Mouse (Mus musculus) midbrain, embryonic 14.5 days (tissue): ENCODE measurements around the gene Sspo. TPM values are rescaled to one million over a fixed set of nuclear protein-coding genes. Genes with fewer than 3 reads are reported as not detected.

Experiments used
- ATAC-seq: fragments of 200-750 bp; cut with Nextera tagmentation; 2 replicates; pipeline ENCODE4 v1.8.0; 2017; ENCODE audit warnings: moderate number of reproducible peaks, moderate library complexity; ENCODE audit not compliant: low FRiP score, low TSS enrichment
- DNase-seq: peaks from one replicate; pipeline ENCODE4 v3.0.0-alpha.2; 2015
- H3K27ac ChIP-seq: fragments of 300-500 bp; sonication (generic); replicated peaks from 2 replicates; pipeline ENCODE4 v1.5.1; 2014; ENCODE audit warnings: mild to moderate bottlenecking, low read depth, low read length, moderate library complexity
- H3K27me3 ChIP-seq: fragments of 300-500 bp; sonication (generic); 2 replicates; pipeline ENCODE4 v1.6.1; 2014; ENCODE audit warnings: low read length, control low read depth, mixed read lengths; ENCODE audit not compliant: control insufficient read depth, insufficient read depth
- H3K36me3 ChIP-seq: fragments of 300-500 bp; sonication (generic); 2 replicates; pipeline ENCODE4 v1.6.1; 2014; ENCODE audit warnings: low read length, control low read depth; ENCODE audit not compliant: control insufficient read depth, insufficient read depth
- H3K4me1 ChIP-seq: fragments of 300-500 bp; sonication (generic); 2 replicates; pipeline ENCODE4 v1.6.1; 2014; ENCODE audit warnings: mild to moderate bottlenecking, antibody characterized with exemption, low read length, control low read depth; ENCODE audit not compliant: control insufficient read depth, insufficient read depth
- H3K4me2 ChIP-seq: fragments of 300-500 bp; sonication (generic); 2 replicates; pipeline ENCODE4 v1.6.1; 2014; ENCODE audit warnings: mild to moderate bottlenecking, low read length, moderate library complexity
- H3K4me3 ChIP-seq: fragments of 300-500 bp; sonication (generic); replicated peaks from 2 replicates; pipeline ENCODE4 v1.5.1; 2014; ENCODE audit warnings: low read depth, low read length
- H3K9ac ChIP-seq: fragments of 300-500 bp; sonication (generic); replicated peaks from 2 replicates; pipeline ENCODE4 v1.6.1; 2014; ENCODE audit warnings: mild to moderate bottlenecking, low read length, moderate library complexity
- H3K9me3 ChIP-seq: fragments of 300-500 bp; sonication (generic); 2 replicates; pipeline ENCODE4 v1.6.1; 2016; ENCODE audit warnings: low read length, control low read depth, mixed read lengths; ENCODE audit not compliant: control insufficient read depth
- WGBS: fragments of 180-500 bp; shearing (Covaris S2); extraction: QIAGEN DNeasy Blood & Tissue Kit; methylation state at CpG from one replicate; pipeline ENCODE4 v1.1.7; 2014; 5-methylcytosine and 5-hydroxymethylcytosine counted together
- polyA plus RNA-seq: library from polyadenylated mRNA; unstranded; fragments of >200 nt; fragmentation: Nextera tagmentation; extraction: Ambion mirVana; gene quantifications from 2 replicates; pipeline ENCODE4 v1.2.1, GENCODE M21; 2014

Sspo gene
- polyA plus RNA-seq, 1 experiment from 2014 or later: 0.49 TPM

GRCm38 (mm10) chr6:48452151-48452550 lies 4.1 kb downstream of the Sspo start:
- H3K4me3 ChIP-seq: no peak overlapping the region
- H3K36me3 ChIP-seq: no peaks in the 10 kb centered on the region
- H3K4me2 ChIP-seq: no peak overlapping the region
- H3K4me1 ChIP-seq: no peaks in the 10 kb centered on the region
- H3K9me3 ChIP-seq: no peaks in the 10 kb centered on the region
- DNase-seq: no peak
- ATAC-seq: no peak
- H3K27ac ChIP-seq: no peak overlapping the region
- 40% methylated on average over 1 of the region's 1 CpGs for WGBS
- H3K27me3 ChIP-seq: no peaks in the 10 kb centered on the region
- H3K9ac ChIP-seq: no peak overlapping the region

DNA sequence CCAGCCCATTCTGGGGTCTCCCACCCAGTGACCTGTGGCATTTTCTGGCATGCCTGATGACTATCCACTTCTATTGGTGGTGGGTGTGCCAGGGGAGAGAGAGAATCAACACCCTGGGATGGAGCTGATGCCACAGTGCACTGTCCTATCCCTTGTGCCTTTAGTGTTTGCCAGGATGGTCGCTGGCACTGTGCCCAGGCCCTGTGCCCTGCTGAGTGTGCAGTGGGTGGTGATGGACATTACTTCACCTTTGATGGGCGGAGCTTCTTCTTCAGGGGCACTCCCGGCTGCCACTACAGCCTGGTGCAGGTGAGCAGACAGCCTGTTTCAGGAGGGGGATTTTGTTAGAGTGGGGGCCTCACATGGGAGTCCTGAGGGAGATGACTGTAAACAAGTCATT lies 4.7 kb downstream of the Sspo start:
- ATAC-seq (no peak), DNase-seq (no peak)
- 67% methylated on average over 3 of the region's 3 CpGs for WGBS
- H3K4me1 ChIP-seq: no peaks in the 10 kb centered on the region
- H3K4me2 ChIP-seq: no peak overlapping the region
- H3K9me3 ChIP-seq: no peaks in the 10 kb centered on the region
- no peak overlapping the region for H3K9ac ChIP-seq
- no peak overlapping the region for H3K4me3 ChIP-seq
- no peaks in the 10 kb centered on the region for H3K36me3 ChIP-seq
- H3K27ac ChIP-seq: no peak overlapping the region
- no peaks in the 10 kb centered on the region for H3K27me3 ChIP-seq

GRCm38 (mm10) chr6:48464966-48465679 lies 17.1 kb downstream of the Sspo start:
- no peaks in the 10 kb centered on the region for H3K9me3 ChIP-seq
- no peak for ATAC-seq
- WGBS: 93% methylated on average over 13 of the region's 13 CpGs
- H3K4me3 ChIP-seq: no peak overlapping the region
- no peak overlapping the region for H3K27ac ChIP-seq
- no peaks in the 10 kb centered on the region for H3K27me3 ChIP-seq
- DNase-seq: no peak
- H3K36me3 ChIP-seq: no peaks in the 10 kb centered on the region
- no peak overlapping the region for H3K9ac ChIP-seq
- no peaks in the 10 kb centered on the region for H3K4me1 ChIP-seq
- H3K4me2 ChIP-seq: no peak overlapping the region

DNA sequence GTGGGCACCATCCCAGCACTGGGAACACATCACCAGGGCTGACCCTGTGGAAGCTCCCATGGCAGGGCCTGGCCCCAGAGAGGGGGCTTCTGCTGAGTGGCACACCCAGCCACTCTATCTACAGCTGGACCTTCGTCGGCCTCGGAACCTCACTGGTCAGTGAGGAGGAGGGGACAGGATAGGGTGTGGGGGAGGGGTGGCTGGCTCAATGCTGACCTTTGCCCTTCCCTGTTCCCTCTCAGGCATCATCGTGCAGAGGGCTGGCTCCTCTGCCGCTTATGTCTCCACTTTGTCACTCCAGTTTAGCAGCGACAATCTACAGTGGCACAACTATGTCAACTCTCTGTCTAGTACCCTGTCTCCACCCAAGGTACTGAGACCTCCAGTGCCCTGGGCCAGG lies 18.7 kb downstream of the Sspo start:
- Histone ChIP-seq H3K36me3 (no peaks in the 10 kb centered on the region), H3K4me1 (no peaks in the 10 kb centered on the region), H3K9ac (no peak overlapping the region), H3K4me2 (no peak overlapping the region), H3K4me3 (no peak overlapping the region), H3K27me3 (no peaks in the 10 kb centered on the region), H3K27ac (no peak overlapping the region), H3K9me3 (no peaks in the 10 kb centered on the region)
- ATAC-seq (no peak), DNase-seq (no peak)
- WGBS: 33% methylated on average over 6 of the region's 6 CpGs

GRCm38 (mm10) chr6:48467490-48467889 lies 19.5 kb downstream of the Sspo start:
- ATAC-seq (no peak), DNase-seq (no peak)
- Histone ChIP-seq H3K9me3 (no peaks in the 10 kb centered on the region), H3K27me3 (no peaks in the 10 kb centered on the region), H3K9ac (no peak overlapping the region), H3K4me2 (no peak overlapping the region), H3K36me3 (no peaks in the 10 kb centered on the region), H3K4me3 (no peak overlapping the region), H3K27ac (no peak overlapping the region), H3K4me1 (no peaks in the 10 kb centered on the region)
- WGBS: 91% methylated on average over 7 of the region's 7 CpGs

- H3K9me3 ChIP-seq: no peaks in the 10 kb centered on the region
- H3K27me3 ChIP-seq: no peaks in the 10 kb centered on the region
- WGBS: 92% methylated on average over 2 of the region's 2 CpGs
- H3K4me1 ChIP-seq: no peaks in the 10 kb centered on the region
- H3K9ac ChIP-seq: no peak overlapping the region
- no peak for ATAC-seq
- no peak for DNase-seq
- H3K27ac ChIP-seq: no peak overlapping the region
- H3K36me3 ChIP-seq: no peaks in the 10 kb centered on the region
- no peak overlapping the region for H3K4me3 ChIP-seq
- no peak overlapping the region for H3K4me2 ChIP-seq
These were observed 22.7 kb downstream of the Sspo start for GRCm38 (mm10) chr6:48470739-48471138.

GRCm38 (mm10) chr6:48478446-48478845 lies 30.4 kb downstream of the Sspo start:
- no peaks in the 10 kb centered on the region for H3K36me3 ChIP-seq
- 86% methylated on average over 4 of the region's 4 CpGs for WGBS
- H3K9ac ChIP-seq: no peak overlapping the region
- no peak overlapping the region for H3K27ac ChIP-seq
- DNase-seq (no peak), ATAC-seq (no peak)
- no peaks in the 10 kb centered on the region for H3K9me3 ChIP-seq
- H3K4me3 ChIP-seq: no peak overlapping the region
- H3K4me2 ChIP-seq: no peak overlapping the region
- H3K27me3 ChIP-seq: no peaks in the 10 kb centered on the region
- H3K4me1 ChIP-seq: no peaks in the 10 kb centered on the region

DNA sequence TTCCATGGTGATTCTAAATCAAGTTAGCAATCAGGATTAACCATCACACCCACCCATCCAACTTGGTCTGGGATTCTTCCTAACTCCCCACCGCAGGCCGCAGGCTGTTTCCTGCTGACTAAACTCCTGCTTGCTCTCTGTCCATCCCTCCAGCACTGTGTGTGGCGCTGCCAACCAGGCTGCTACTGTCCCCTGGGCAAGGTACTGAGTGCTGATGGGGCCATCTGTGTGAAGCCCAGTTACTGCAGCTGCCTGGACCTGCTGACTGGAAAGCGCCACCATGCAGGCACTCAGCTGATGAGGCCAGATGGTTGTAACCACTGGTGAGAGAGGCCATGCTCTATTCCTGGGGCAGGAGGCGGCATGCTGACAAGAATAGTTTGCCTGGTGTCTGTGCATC lies 34.5 kb downstream of the Sspo start:
- Histone ChIP-seq H3K9me3 (no peaks in the 10 kb centered on the region), H3K36me3 (no peaks in the 10 kb centered on the region), H3K4me1 (no peaks in the 10 kb centered on the region), H3K4me3 (no peak overlapping the region), H3K27me3 (no peaks in the 10 kb centered on the region), H3K4me2 (no peak overlapping the region), H3K9ac (no peak overlapping the region), H3K27ac (no peak overlapping the region)
- DNase-seq (no peak), ATAC-seq (no peak)
- 60% methylated on average over 5 of the region's 5 CpGs for WGBS
